Mouse (Mus musculus) testis, adult 2 months (tissue): ENCODE results near the gene Gxylt2. TPM values are rescaled to one million over a fixed set of nuclear protein-coding genes. Genes with fewer than 3 reads are reported as not detected.

ENCODE experiments used
- H3K27ac ChIP-seq: fragments of 200-500 bp; 2 replicates; pipeline ENCODE4 v1.5.1; 2012; ENCODE audit warnings: low read depth, low read length; ENCODE audit not compliant: control insufficient read depth, insufficient read depth
- H3K27me3 ChIP-seq: fragments of 200-500 bp; 2 replicates; pipeline ENCODE4 v1.6.1; 2012; ENCODE audit warnings: mild to moderate bottlenecking, low read length, moderate library complexity; ENCODE audit not compliant: control insufficient read depth, insufficient read depth
- H3K36me3 ChIP-seq: fragments of 200-500 bp; 2 replicates; pipeline ENCODE4 v1.6.1; 2012; ENCODE audit warnings: mild to moderate bottlenecking, low read length; ENCODE audit not compliant: control insufficient read depth, insufficient read depth
- H3K4me1 ChIP-seq: fragments of 200-500 bp; 2 replicates; pipeline ENCODE4 v1.6.1; 2012; ENCODE audit warnings: low read length; ENCODE audit not compliant: control insufficient read depth, insufficient read depth
- H3K4me3 ChIP-seq: fragments of 200-500 bp; 2 replicates; pipeline ENCODE4 v1.5.1; 2012; ENCODE audit warnings: low read depth, mild to moderate bottlenecking, low read length, moderate library complexity, mixed read lengths; ENCODE audit not compliant: control insufficient read depth
- CTCF ChIP-seq: fragments of 200-500 bp; IDR thresholded peaks from 2 replicates; pipeline ENCODE4 v1.5.1; 2012; ENCODE audit warnings: low read depth, mild to moderate bottlenecking, inconsistent platforms, low read length, moderate library complexity; ENCODE audit not compliant: control insufficient read depth, insufficient read depth, insufficient replicate concordance
- POLR2A ChIP-seq: fragments of 200-500 bp; IDR thresholded peaks from 2 replicates; pipeline ENCODE4 v1.6.1; 2012; ENCODE audit warnings: low read depth, mild to moderate bottlenecking, inconsistent platforms, low read length, moderate library complexity; ENCODE audit not compliant: control insufficient read depth
- polyA plus RNA-seq: library from polyadenylated mRNA; depleted of rRNA; stranded (reverse); fragments of >200 nt; gene quantifications from 2 replicates; pipeline ENCODE4 v1.2.3, GENCODE M21; 2012

The Gxylt2 gene
- polyA plus RNA-seq, 1 experiment = 2.0 TPM

GRCm38 (mm10) chr6:100787726-100788125 is 83.2 kb downstream of the Gxylt2 start:
- H3K27ac ChIP-seq = no peak overlapping the region
- TF ChIP-seq CTCF (no peak), POLR2A (no peak)

GRCm38 (mm10) chr6:100789161-100789560 is 84.6 kb downstream of the Gxylt2 start:
- H3K27ac ChIP-seq = no peak overlapping the region
- H3K4me1 ChIP-seq = no peaks in the 10 kb centered on the region
- TF ChIP-seq CTCF = no peak
- TF ChIP-seq POLR2A = no peak

More at GRCm38 (mm10) chr6:100787726-100788125, 83.2 kb downstream of the Gxylt2 start:
- no peaks in the 10 kb centered on the region for H3K4me1 ChIP-seq
- H3K27me3 ChIP-seq = no peaks in the 10 kb centered on the region
- H3K4me3 ChIP-seq = no peak overlapping the region
- H3K36me3 ChIP-seq = no peaks in the 10 kb centered on the region

DNA sequence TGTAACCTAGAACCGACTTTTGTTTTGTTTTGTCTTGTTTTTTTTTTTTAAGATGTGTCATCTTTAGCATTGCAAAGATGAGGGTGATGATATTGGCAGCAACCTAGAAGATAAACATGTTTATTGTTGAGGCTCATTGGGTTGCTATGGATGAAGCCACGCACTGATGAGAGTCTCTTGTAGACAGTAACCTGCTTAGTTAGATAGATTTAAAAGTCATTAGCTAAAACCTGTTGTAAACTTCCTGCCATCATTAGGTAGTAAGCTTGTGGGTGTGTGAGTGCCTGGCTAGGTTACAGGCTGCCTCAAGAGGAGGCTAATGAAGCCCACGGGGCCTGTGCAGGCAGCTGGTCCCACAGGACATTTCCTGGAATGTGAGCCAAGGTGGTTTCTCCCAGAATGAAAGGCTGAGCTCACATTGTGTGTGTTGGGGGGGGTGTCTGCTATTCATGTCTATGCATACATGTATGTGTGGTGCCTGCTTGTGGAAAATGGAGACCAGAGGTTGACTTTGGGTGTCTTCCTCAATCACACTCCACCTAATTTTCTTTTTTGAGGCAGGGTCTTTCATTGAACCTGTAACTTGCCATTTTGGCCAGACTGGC is 87.6 kb downstream of the Gxylt2 start:
- Histone ChIP-seq H3K36me3 (no peaks in the 10 kb centered on the region), H3K4me3 (no peak overlapping the region), H3K27me3 (no peaks in the 10 kb centered on the region), H3K27ac (no peak overlapping the region), H3K4me1 (no peaks in the 10 kb centered on the region)
- TF ChIP-seq CTCF (no peak), POLR2A (no peak)

More at GRCm38 (mm10) chr6:100789161-100789560, 84.6 kb downstream of the Gxylt2 start:
- no peak overlapping the region for H3K4me3 ChIP-seq
- no peaks in the 10 kb centered on the region for H3K27me3 ChIP-seq
- no peaks in the 10 kb centered on the region for H3K36me3 ChIP-seq

DNA sequence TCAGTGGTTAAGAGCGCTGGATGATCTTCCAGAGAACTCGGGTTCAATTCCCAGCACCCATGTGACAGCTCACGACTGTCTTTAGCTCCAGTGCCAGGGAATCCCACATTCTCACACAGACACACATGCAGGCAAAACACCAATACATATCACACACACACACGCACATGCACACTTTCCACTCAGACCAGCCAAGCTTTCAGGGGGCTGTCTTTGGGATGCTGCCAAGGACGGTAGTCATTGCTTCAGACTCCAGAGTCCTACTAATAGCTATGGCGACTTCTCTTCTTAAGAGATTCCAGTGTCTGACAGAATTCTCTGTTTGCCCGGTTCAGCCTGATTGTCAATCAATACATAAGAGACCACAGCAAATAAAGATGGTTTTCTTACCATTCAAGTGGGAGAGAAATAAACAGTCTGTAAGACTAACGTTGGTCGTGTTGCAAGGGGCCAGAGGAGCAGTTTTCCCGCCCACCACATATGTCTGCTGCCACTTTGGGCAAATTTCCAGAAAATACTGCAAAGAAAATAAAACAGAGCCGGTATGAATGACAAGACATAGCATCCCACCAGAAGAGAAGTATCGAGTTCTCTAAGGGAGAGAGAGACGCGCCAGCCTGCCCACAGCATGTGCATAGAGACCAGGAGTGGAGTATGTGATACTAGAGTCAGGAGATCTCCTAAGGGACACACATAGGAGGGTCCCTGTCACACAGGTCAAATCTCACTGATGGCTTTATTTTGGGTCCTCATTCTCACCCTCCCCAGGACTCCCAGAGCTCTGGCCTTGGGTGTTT is 88.6 kb downstream of the Gxylt2 start:
- no peaks in the 10 kb centered on the region for H3K27me3 ChIP-seq
- no peak for TF ChIP-seq CTCF
- TF ChIP-seq POLR2A = no peak
- no peaks in the 10 kb centered on the region for H3K4me1 ChIP-seq
- no peak overlapping the region for H3K4me3 ChIP-seq
- no peak overlapping the region for H3K27ac ChIP-seq
- H3K36me3 ChIP-seq = no peaks in the 10 kb centered on the region

GRCm38 (mm10) chr6:100795797-100796196 is 91.3 kb downstream of the Gxylt2 start:
- Histone ChIP-seq H3K27ac (no peak overlapping the region), H3K4me1 (no peaks in the 10 kb centered on the region), H3K4me3 (no peak overlapping the region), H3K36me3 (no peaks in the 10 kb centered on the region), H3K27me3 (no peaks in the 10 kb centered on the region)
- TF ChIP-seq CTCF = no peak
- no peak for TF ChIP-seq POLR2A

GRCm38 (mm10) chr6:100799290-100799689 is 94.8 kb downstream of the Gxylt2 start:
- Histone ChIP-seq H3K4me1 (no peaks in the 10 kb centered on the region), H3K4me3 (no peak overlapping the region), H3K36me3 (no peaks in the 10 kb centered on the region), H3K27me3 (no peaks in the 10 kb centered on the region), H3K27ac (no peak overlapping the region)
- TF ChIP-seq CTCF (no peak), POLR2A (no peak)

GRCm38 (mm10) chr6:100799766-100800165 is 95.2 kb downstream of the Gxylt2 start:
- no peak for TF ChIP-seq POLR2A
- no peak for TF ChIP-seq CTCF
- no peak overlapping the region for H3K4me3 ChIP-seq

More at GRCm38 (mm10) chr6:100799766-100800165, 95.2 kb downstream of the Gxylt2 start:
- no peaks in the 10 kb centered on the region for H3K36me3 ChIP-seq
- no peak overlapping the region for H3K27ac ChIP-seq
- no peaks in the 10 kb centered on the region for H3K27me3 ChIP-seq
- no peaks in the 10 kb centered on the region for H3K4me1 ChIP-seq
